Comparison of ENCODE assay signal across 8 mouse cellular contexts in the genomic region with DNA sequence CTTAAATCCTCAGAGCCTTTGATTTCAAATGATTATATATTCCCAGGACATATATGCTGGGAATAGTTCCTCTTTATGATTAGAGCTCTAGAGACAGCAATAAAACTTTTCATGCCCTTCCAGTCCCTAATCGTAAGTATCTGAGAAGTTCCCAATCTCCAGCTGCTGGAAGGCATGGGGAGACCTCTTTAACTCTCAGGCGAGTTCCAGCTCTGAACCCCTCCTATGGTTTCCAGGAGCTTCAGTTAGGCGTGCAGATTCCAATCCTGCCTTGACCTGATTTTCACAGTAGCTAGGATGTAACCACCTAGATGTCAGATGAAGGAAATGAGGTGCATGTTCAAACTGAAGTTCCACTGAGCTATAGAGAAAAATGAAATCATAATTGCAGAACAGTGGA. TPM values are rescaled to one million over a fixed set of nuclear protein-coding genes. Genes with fewer than 3 reads are reported as not detected.
A peak's percentile ranks its signal among the peaks of the same experiment; 100 is the strongest.
DNase-seq lines count a peak whose midpoint lies in the region; ATAC-seq and TF ChIP-seq lines count a peak whose summit lies in the region.

No protein-coding gene starts in this region.

- no peak for ATAC-seq in kidney, embryonic 16.5 days (ENCODE audit: low FRiP score, low TSS enrichment)
- no peak for ATAC-seq in hindbrain, embryonic 14.5 days (ENCODE audit: low FRiP score)
- no peak for ATAC-seq in midbrain, embryonic 16.5 days

- no peak for TF ChIP-seq POLR2A in brain, embryonic 14.5 days (IDR thresholded peaks at IDR 0.05; ENCODE audit: borderline replicate concordance, extremely low read depth, insufficient read depth, insufficient read length, poor library complexity, severe bottlenecking)

- WGBS in kidney, embryonic 16.5 days, result 1% methylated on average over 3 of the region's 3 CpGs
- WGBS in hindbrain, embryonic 14.5 days, result 9% methylated on average over 3 of the region's 3 CpGs
- 3% methylated on average over 3 of the region's 3 CpGs for WGBS in midbrain, embryonic 16.5 days

- H3K27me3 ChIP-seq in kidney, embryonic 16.5 days (ENCODE audit: insufficient read depth, low read length), result no peaks in the 10 kb centered on the region
- no peaks in the 10 kb centered on the region for H3K27me3 ChIP-seq in hindbrain, embryonic 14.5 days (ENCODE audit: control insufficient read depth, insufficient read depth, low read length)
- no peaks in the 10 kb centered on the region for H3K27me3 ChIP-seq in midbrain, embryonic 16.5 days (ENCODE audit: control insufficient read depth, insufficient read depth, low read depth, low read length)

- H3K4me2 ChIP-seq in kidney, embryonic 16.5 days (replicated peaks; ENCODE audit: low read depth, low read length), result peak overlapping the region; percentile 75
- peak overlapping the region; percentile 76 for H3K4me2 ChIP-seq in hindbrain, embryonic 14.5 days (replicated peaks)
- peak overlapping the region; percentile 89 for H3K4me2 ChIP-seq in midbrain, embryonic 16.5 days (ENCODE audit: low read length)

- H3K4me1 ChIP-seq in kidney, embryonic 16.5 days (ENCODE audit: insufficient read depth, low read length), result peaks cover 22% of the 10 kb centered on the region
- peaks cover 7% of the 10 kb centered on the region for H3K4me1 ChIP-seq in hindbrain, embryonic 14.5 days (replicated peaks; ENCODE audit: control insufficient read depth, insufficient read depth, low read length)
- peaks cover 6% of the 10 kb centered on the region for H3K4me1 ChIP-seq in midbrain, embryonic 16.5 days (ENCODE audit: control insufficient read depth, insufficient read depth, low read length)

- H3K4me3 ChIP-seq in kidney, embryonic 16.5 days (ENCODE audit: low read length), result peak overlapping the region; percentile 79
- H3K4me3 ChIP-seq in hindbrain, embryonic 14.5 days (replicated peaks; ENCODE audit: low read length), result peak overlapping the region; percentile 65
- peak overlapping the region; percentile 81 for H3K4me3 ChIP-seq in midbrain, embryonic 16.5 days (ENCODE audit: low read depth, low read length)

- peak overlapping the region; percentile 90; the same call in 1 of the 2 replicates for H3K27ac ChIP-seq in kidney, embryonic 16.5 days (ENCODE audit: low read length)
- H3K27ac ChIP-seq in hindbrain, embryonic 14.5 days, result no peak overlapping the region
- no peak overlapping the region for H3K27ac ChIP-seq in midbrain, embryonic 16.5 days (ENCODE audit: low read length)

- peak overlapping the region; percentile 92 for H3K9ac ChIP-seq in kidney, embryonic 16.5 days (replicated peaks; ENCODE audit: low read length)
- peak overlapping the region; percentile 76 for H3K9ac ChIP-seq in hindbrain, embryonic 14.5 days
- peak overlapping the region; percentile 88 for H3K9ac ChIP-seq in midbrain, embryonic 16.5 days (ENCODE audit: low read depth, low read length)

- DNase-seq in kidney, adult 9 months, result no peak
- DNase-seq in brain, embryonic 14.5 days (ENCODE audit: low read depth), result peak; percentile 13
- DNase-seq in hindbrain, embryonic 14.5 days (ENCODE audit: low spot score), result no peak
- no peak for DNase-seq in c-Kit-positive CD71-positive TER-119-positive erythroid progenitor cells, embryonic 14.5 days (ENCODE audit: low spot score)
- no peak for DNase-seq in cerebellum, adult 11 months
- DNase-seq in frontal cortex, postnatal 36 days (ENCODE audit: low spot score in 2 of 2), result no peak

- H3K36me3 ChIP-seq in kidney, embryonic 16.5 days (ENCODE audit: insufficient read depth, low read length), result no peaks in the 10 kb centered on the region
- H3K36me3 ChIP-seq in hindbrain, embryonic 14.5 days (replicated peaks; ENCODE audit: control insufficient read depth, insufficient read depth), result no peaks in the 10 kb centered on the region
- H3K36me3 ChIP-seq in midbrain, embryonic 16.5 days (ENCODE audit: control insufficient read depth, insufficient read depth, low read length), result no peaks in the 10 kb centered on the region

- no peaks in the 10 kb centered on the region for H3K9me3 ChIP-seq in kidney, embryonic 16.5 days (ENCODE audit: low read length)
- H3K9me3 ChIP-seq in hindbrain, embryonic 14.5 days (ENCODE audit: control insufficient read depth, low read length), result no peaks in the 10 kb centered on the region
- H3K9me3 ChIP-seq in midbrain, embryonic 16.5 days (replicated peaks; ENCODE audit: control insufficient read depth, low read length, poor library complexity, severe bottlenecking), result no peaks in the 10 kb centered on the region

- TF ChIP-seq CTCF in brain, embryonic 14.5 days (IDR thresholded peaks at IDR 0.05; ENCODE audit: borderline replicate concordance, extremely low read depth, insufficient read depth, insufficient read length), result no peak

RNA-seq across cellular contexts. Expression of a gene that starts 0.8 kb away (rescaled TPM):
- polyA plus RNA-seq in kidney, embryonic 16.5 days (2015; fragmentation: Nextera tagmentation; extraction: Ambion mirVana), result 59.8 and 67.1 TPM in 2 replicates
- 8.3 and 12.3 TPM in 2 replicates for polyA plus RNA-seq in brain, embryonic 14.5 days (2012; rRNA removed)
- polyA plus RNA-seq in hindbrain, embryonic 14.5 days (2014; fragmentation: Nextera tagmentation; extraction: Ambion mirVana), result 28.8 TPM in 2 replicates
- polyA plus RNA-seq in midbrain, embryonic 16.5 days (2015; fragmentation: Nextera tagmentation; extraction: Ambion mirVana), result 19.4 and 20.0 TPM in 2 replicates

RNA-seq across cellular contexts. Expression of a gene that starts 29.2 kb away (rescaled TPM):
- polyA plus RNA-seq in kidney, embryonic 16.5 days (2015; fragmentation: Nextera tagmentation; extraction: Ambion mirVana), result not detected in 2 replicates
- not detected in 2 replicates for polyA plus RNA-seq in brain, embryonic 14.5 days (2012; rRNA removed)
- not detected in 2 replicates for polyA plus RNA-seq in hindbrain, embryonic 14.5 days (2014; fragmentation: Nextera tagmentation; extraction: Ambion mirVana)
- not detected in 2 replicates for polyA plus RNA-seq in midbrain, embryonic 16.5 days (2015; fragmentation: Nextera tagmentation; extraction: Ambion mirVana)
